Mouse (Mus musculus) midbrain, embryonic 16.5 days (tissue): ENCODE measurements at regions not wholly inside any gene's neighbourhood (a gene's known extent, or its start where the extent isn't known, plus 50 kb on each side); places are given as distances from the start of the nearest gene placed in this dataset.

Source experiments
- ATAC-seq: fragments of 200-750 bp; cut with Nextera tagmentation; 2 replicates; pipeline ENCODE4 v1.8.0; 2017; ENCODE audit warnings: moderate TSS enrichment
- H3K27ac ChIP-seq: fragments of 300-500 bp; sonication (generic); 2 replicates; pipeline ENCODE4 v1.5.1; 2014; ENCODE audit warnings: mild to moderate bottlenecking, low read length, mixed read lengths
- H3K27me3 ChIP-seq: fragments of 300-500 bp; sonication (generic); 2 replicates; pipeline ENCODE4 v1.6.1; 2014; ENCODE audit warnings: low read depth, low read length, mixed read lengths; ENCODE audit not compliant: control insufficient read depth, insufficient read depth
- H3K36me3 ChIP-seq: fragments of 300-500 bp; sonication (generic); 2 replicates; pipeline ENCODE4 v1.6.1; 2014; ENCODE audit warnings: mild to moderate bottlenecking, low read length, moderate library complexity, mixed read lengths; ENCODE audit not compliant: control insufficient read depth, insufficient read depth
- H3K4me1 ChIP-seq: fragments of 300-500 bp; sonication (generic); 2 replicates; pipeline ENCODE4 v1.6.1; 2014; ENCODE audit warnings: mild to moderate bottlenecking, low read length, mixed read lengths; ENCODE audit not compliant: control insufficient read depth, insufficient read depth
- H3K4me2 ChIP-seq: fragments of 300-500 bp; sonication (generic); 2 replicates; pipeline ENCODE4 v1.6.1; 2014; ENCODE audit warnings: mild to moderate bottlenecking, low read length, mixed read lengths
- H3K4me3 ChIP-seq: fragments of 300-500 bp; sonication (generic); 2 replicates; pipeline ENCODE4 v1.5.1; 2014; ENCODE audit warnings: low read depth, mild to moderate bottlenecking, low read length, moderate library complexity, mixed read lengths
- H3K9ac ChIP-seq: fragments of 300-500 bp; sonication (generic); 2 replicates; pipeline ENCODE4 v1.6.1; 2014; ENCODE audit warnings: low read depth, low read length, mixed read lengths
- H3K9me3 ChIP-seq: fragments of 300-500 bp; sonication (generic); replicated peaks from 2 replicates; pipeline ENCODE4 v1.6.1; 2014; ENCODE audit warnings: mild to moderate bottlenecking, low read length, mixed read lengths; ENCODE audit not compliant: control insufficient read depth, poor library complexity, severe bottlenecking
- whole genome bisulfite sequencing: fragments of 180-500 bp; shearing (Covaris S2); extraction: QIAGEN DNeasy Blood & Tissue Kit; methylation state at CpG from one replicate; pipeline ENCODE4 v1.1.7; 2014; 5-methylcytosine and 5-hydroxymethylcytosine counted together

DNA sequence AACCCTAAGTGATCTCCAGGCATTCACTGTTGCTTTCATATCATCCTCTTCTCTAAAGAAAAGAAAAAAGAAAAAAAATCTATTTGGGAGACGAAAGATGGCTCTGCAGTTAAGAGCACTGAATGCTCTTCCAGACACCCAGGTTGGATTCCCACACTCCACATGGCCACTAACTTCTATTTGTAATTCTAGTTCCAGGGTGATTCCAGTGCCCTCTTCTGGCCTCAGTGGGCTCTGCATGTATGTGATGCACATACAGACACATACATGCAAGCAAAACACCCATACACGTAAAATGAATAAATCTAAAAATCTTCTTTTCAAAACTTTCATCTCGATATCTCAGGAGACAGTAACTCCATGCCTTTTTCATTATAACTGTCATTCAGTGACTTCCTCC is 502.8 kb downstream of the Rwdd3 start:
- Histone ChIP-seq H3K4me1 (no peaks in the 10 kb centered on the region), H3K27ac (no peak overlapping the region), H3K27me3 (no peaks in the 10 kb centered on the region), H3K4me3 (no peak overlapping the region), H3K9ac (no peak overlapping the region), H3K9me3 (no peaks in the 10 kb centered on the region; the same call in 1 of the 2 replicates), H3K36me3 (no peaks in the 10 kb centered on the region), H3K4me2 (no peak overlapping the region)
- no peak for ATAC-seq
- WGBS = 93% methylated on average over 3 of the region's 3 CpGs

DNA sequence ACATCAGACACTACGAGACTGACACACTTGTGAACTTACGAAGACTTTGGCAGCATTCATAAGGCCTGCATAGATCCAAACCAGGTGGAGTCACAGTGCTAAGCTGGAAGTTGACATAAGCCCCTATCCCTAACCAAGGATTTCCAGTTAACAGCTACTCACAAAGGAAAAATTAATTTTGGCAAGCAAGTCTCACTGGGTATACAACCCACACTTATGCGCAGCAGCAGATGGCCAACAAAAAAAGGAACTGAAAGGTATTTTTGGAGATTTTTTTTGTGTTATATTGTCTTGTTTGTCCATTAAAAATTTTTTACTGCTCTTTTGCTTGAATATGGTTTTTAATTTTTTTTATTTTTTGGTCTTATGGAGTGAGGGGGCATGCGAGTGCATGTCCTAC is 509.0 kb downstream of the Rwdd3 start:
- H3K4me3 ChIP-seq = no peak overlapping the region

DNA sequence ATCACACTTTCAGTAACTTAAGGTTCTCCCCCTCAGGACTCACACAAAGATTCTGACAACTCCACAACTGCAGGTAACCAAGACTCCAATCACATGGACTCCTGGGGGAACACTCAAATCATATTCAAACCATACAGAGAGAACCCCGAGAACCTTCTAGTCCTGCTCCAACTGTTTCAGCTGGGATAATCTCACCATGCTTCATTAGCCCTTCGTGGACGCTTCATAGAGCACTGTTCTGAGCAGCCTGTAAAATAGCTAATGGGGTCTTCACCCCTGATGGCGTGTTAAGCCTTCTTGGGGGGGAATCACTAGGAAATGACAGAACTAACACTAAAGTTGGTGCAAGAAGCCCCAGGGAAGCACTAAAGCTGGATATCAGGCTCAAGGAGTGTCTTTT is 510.7 kb downstream of the Rwdd3 start:
- no peak for ATAC-seq
- Histone ChIP-seq H3K27me3 (no peaks in the 10 kb centered on the region), H3K4me2 (no peak overlapping the region), H3K4me1 (no peaks in the 10 kb centered on the region), H3K9ac (no peak overlapping the region), H3K36me3 (no peaks in the 10 kb centered on the region), H3K9me3 (no peaks in the 10 kb centered on the region), H3K27ac (no peak overlapping the region), H3K4me3 (no peak overlapping the region)
- WGBS = 64% methylated on average over 4 of the region's 4 CpGs

More for the DNA sequence above, 509.0 kb downstream of the Rwdd3 start:
- no peaks in the 10 kb centered on the region for H3K36me3 ChIP-seq
- no peaks in the 10 kb centered on the region for H3K27me3 ChIP-seq
- no peak overlapping the region for H3K4me2 ChIP-seq
- no peaks in the 10 kb centered on the region for H3K4me1 ChIP-seq
- no peak overlapping the region for H3K27ac ChIP-seq
- H3K9ac ChIP-seq = no peak overlapping the region
- ATAC-seq = no peak
- no peaks in the 10 kb centered on the region for H3K9me3 ChIP-seq
- 96% methylated on average over 4 of the region's 4 CpGs for WGBS

DNA sequence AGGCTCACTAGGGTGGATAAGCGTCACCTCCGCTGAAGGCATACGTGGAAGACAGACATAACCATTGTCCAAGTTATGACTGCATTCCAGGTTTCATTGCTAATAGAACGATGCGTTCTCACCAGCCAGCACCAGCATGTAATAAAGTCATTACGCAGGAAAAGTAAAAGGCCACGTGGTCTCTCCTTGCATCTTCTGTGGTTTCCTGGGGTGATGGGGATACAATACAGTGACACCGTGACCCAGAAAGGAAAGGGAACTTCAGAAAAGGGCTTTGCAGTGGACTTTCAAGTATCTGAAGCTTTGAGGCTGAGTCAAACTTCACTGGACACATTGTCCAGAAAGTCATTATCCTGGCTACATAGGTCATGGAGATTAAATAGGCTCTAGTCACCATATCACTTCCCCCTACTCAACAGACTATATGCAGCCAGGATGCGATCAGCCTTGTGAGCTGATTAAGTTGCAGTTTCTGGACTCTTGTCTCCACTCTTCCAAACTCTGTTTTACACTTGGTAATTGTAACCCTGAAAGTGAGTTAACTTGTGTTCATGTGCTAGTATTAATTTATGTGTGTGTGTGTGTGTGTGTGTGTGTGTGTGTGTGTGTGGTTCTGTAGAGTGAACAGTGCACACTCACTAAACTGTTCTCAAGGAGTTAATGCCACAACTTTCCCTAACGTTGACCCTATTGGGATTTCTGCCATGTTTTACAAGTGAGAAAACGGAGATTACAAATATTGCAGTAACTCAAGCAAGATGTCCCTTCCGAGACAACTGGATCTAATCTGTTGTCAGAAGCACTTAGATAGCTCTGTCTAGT is 522.2 kb downstream of the Rwdd3 start:
- no peak overlapping the region for H3K4me2 ChIP-seq
- no peaks in the 10 kb centered on the region for H3K4me1 ChIP-seq
- no peaks in the 10 kb centered on the region for H3K27me3 ChIP-seq
- ATAC-seq = no peak
- H3K36me3 ChIP-seq = no peaks in the 10 kb centered on the region
- no peaks in the 10 kb centered on the region for H3K9me3 ChIP-seq
- WGBS = 41% methylated on average over 12 of the region's 12 CpGs
- H3K27ac ChIP-seq = no peak overlapping the region
- no peak overlapping the region for H3K4me3 ChIP-seq
- no peak overlapping the region for H3K9ac ChIP-seq

DNA sequence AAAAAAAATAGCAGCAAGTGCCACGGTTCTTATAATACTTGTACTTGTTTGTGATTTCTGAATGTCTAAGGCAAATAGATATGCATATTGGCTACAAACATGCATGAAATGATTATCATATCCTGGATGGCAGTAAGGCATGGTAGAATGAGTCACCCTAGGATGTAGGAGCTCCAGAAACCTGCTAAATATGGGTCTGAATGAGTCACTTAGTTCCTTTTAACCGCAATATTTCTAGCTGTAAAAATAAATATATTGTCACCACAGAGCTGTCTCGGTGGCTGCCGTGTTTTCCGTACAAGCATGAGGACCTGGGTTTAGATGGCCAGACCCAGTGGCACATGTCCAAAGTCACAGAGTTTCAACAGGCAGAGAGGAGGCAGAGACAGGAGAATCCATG is 523.1 kb downstream of the Rwdd3 start:
- 92% methylated on average over 5 of the region's 5 CpGs for WGBS
- no peaks in the 10 kb centered on the region for H3K4me1 ChIP-seq
- ATAC-seq = no peak

DNA sequence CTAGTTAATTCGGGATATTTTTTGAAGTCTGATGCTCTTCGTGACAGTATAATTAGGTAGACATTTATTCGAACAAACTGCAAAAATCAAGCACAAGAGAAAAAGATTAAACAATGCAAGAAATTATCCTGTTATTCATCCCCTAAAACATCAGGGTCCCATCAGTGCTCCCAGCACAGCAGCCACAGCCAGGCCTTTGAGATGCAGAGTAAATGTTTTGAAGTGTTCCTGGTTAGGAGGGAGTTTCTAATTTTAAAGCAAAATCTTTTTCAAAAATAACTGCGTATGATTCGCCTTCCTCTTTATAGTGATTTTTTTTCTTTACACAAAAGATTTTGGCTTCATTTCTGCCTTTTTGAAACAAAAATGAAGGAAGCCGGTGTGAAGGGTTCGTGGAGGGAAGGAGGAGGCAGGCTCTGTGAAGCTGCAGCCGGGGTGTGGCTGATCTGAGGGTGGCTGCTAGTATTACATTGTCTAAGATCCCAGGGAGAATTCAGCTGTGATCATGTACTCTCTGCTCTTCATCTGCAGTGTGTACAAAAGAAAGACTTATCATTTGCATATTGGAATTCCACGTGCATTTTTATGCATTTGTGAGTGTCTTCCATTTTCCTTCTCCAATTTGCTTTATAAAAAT is 534.7 kb downstream of the Rwdd3 start:
- Histone ChIP-seq H3K27me3 (no peaks in the 10 kb centered on the region), H3K9me3 (no peaks in the 10 kb centered on the region), H3K4me2 (no peak overlapping the region), H3K27ac (peak overlapping the region; percentile 19; the same call in 1 of the 2 replicates), H3K4me1 (peaks cover 5% of the 10 kb centered on the region; the same call in 1 of the 2 replicates), H3K9ac (no peak overlapping the region), H3K4me3 (no peak overlapping the region), H3K36me3 (no peaks in the 10 kb centered on the region)
- 52% methylated on average over 9 of the region's 9 CpGs for WGBS
- ATAC-seq = peak; percentile 62; the same call in 1 of the 2 replicates

More for the DNA sequence above, 523.1 kb downstream of the Rwdd3 start:
- no peak overlapping the region for H3K4me2 ChIP-seq
- H3K9ac ChIP-seq = no peak overlapping the region
- H3K9me3 ChIP-seq = no peaks in the 10 kb centered on the region
- H3K36me3 ChIP-seq = no peaks in the 10 kb centered on the region
- no peaks in the 10 kb centered on the region for H3K27me3 ChIP-seq
- no peak overlapping the region for H3K27ac ChIP-seq
- no peak overlapping the region for H3K4me3 ChIP-seq

DNA sequence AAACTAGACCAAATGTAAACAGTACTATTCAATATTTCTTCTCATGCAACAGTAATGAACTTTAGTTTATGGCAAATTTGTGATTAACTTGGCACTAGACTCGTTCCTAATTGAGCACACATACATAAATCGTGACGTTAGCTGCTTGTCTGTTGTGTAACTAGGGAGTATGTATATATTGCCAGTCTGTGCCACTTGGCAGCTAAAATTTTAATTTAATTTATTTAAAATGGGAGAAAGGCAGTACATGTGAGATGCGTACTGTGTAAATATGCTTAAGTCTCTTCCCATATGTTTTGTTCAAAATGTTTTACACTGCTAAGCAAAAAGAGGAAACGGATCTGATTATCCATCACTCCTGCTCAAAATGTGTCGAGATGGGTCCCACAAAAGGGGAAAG is 553.1 kb downstream of the Rwdd3 start:
- no peak overlapping the region for H3K4me2 ChIP-seq
- ATAC-seq = no peak
- WGBS = 83% methylated on average over 6 of the region's 6 CpGs
- H3K36me3 ChIP-seq = no peaks in the 10 kb centered on the region
- no peak overlapping the region for H3K4me3 ChIP-seq
- no peak overlapping the region for H3K27ac ChIP-seq
- H3K27me3 ChIP-seq = no peaks in the 10 kb centered on the region
- H3K9ac ChIP-seq = no peak overlapping the region
- H3K9me3 ChIP-seq = no peaks in the 10 kb centered on the region
- no peaks in the 10 kb centered on the region for H3K4me1 ChIP-seq

DNA sequence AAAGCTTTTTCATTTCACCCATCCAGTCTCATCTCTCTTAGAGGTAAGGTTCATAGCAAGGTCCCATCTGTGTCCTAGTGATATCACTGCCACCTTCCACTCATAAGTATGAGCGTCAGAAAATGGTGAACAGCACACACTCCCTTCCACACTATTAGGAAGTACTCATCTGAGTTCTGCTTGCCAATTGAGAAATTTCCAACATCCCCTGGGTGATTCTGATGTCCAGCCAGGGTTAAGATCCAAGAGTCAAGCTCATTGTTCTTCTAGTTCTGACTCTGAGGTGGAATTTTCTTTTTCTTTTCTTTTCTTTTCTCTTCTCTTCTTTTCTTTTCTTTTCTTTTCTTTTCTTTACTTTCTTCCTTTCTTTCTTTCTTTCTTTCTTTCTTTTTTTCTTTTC is 577.3 kb downstream of the Rwdd3 start:
- no peaks in the 10 kb centered on the region for H3K4me1 ChIP-seq

DNA sequence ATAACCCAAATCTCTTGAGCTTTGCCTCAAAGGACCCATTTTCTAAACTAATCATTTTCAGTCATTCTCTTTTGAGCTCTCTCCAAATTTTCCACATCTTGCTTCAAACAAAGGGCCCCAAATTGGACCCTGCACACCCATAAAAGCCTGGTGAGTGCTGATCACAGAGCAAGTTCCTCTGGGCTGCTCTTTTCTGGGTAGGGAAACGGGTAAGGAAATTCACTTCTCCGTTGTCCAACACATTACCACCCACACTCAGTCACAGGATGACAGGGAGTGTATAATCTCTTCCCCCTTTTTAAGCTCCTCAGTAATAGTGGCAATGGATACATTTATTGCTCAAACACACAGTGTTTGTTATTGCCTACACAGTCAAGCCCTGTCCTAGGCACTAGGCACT is 580.3 kb downstream of the Rwdd3 start:
- Histone ChIP-seq H3K4me3 (no peak overlapping the region), H3K36me3 (no peaks in the 10 kb centered on the region), H3K27me3 (no peaks in the 10 kb centered on the region), H3K9ac (no peak overlapping the region), H3K27ac (no peak overlapping the region), H3K4me2 (no peak overlapping the region), H3K4me1 (no peaks in the 10 kb centered on the region), H3K9me3 (no peaks in the 10 kb centered on the region)
- 55% methylated on average over 2 of the region's 2 CpGs for WGBS
- no peak for ATAC-seq

More for the DNA sequence above, 577.3 kb downstream of the Rwdd3 start:
- Histone ChIP-seq H3K9ac (no peak overlapping the region), H3K36me3 (no peaks in the 10 kb centered on the region), H3K4me3 (no peak overlapping the region), H3K4me2 (no peak overlapping the region), H3K27ac (no peak overlapping the region), H3K9me3 (no peaks in the 10 kb centered on the region), H3K27me3 (no peaks in the 10 kb centered on the region)
- WGBS = 92% methylated on average over 1 of the region's 1 CpGs
- no peak for ATAC-seq
